Mouse (Mus musculus) stomach, postnatal 0 days (tissue): ENCODE data around the gene Arid1b.

ENCODE experiments used
- CTCF ChIP-seq: IDR thresholded peaks from 2 replicates; pipeline ENCODE4 v1.5.1; 2016; ENCODE audit warnings: antibody characterized with exemption, low read depth, mild to moderate bottlenecking, moderate library complexity
- EP300 ChIP-seq: optimal IDR thresholded peaks from 2 replicates; pipeline ENCODE3; 2016; ENCODE audit warnings: antibody characterized with exemption

DNA sequence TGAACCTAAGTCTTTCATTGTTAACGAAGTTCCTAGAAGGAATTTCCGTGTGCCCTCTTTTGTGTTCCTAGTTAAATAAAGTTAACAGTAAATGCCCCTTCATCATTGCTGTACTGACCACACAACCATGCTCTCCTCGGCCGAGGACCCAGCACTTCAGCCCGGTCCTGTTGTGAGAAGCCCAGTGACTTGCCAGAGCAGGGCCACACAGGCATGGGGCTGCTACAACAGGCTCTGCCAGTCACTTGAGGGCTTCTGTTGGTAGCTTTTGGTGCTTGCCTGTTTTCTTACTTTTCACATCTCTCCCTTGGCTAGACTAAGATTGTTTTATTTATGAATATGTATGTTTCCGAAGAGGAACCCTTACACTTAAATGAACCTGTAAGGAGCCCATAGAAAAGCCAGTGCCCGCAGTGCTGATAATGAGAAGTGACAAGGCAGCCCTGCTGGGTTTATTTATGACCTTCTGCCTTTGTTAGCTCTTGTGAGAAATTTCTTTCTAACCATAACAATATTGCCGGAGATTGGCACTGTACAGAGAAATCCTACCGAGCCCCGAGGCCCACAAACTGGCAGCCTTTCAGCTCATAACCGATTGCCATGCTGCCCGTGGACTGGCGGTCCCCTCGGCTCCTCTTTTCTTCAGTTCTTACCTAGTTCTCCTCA is 234.0 kb downstream of the Arid1b start:
- TF ChIP-seq CTCF (no peak), EP300 (no peak)
